Mouse (Mus musculus) intestine, embryonic 14.5 days (tissue): ENCODE data around the gene Aff3. TPM values are rescaled to one million over a fixed set of nuclear protein-coding genes. Genes with fewer than 3 reads are reported as not detected.

Source experiments
- ATAC-seq: fragments of 200-750 bp; cut with Nextera tagmentation; replicated peaks from 2 replicates; pipeline ENCODE4 v1.8.0; 2017; ENCODE audit warnings: low read depth, moderate number of reproducible peaks, moderate TSS enrichment, moderate library complexity; ENCODE audit not compliant: low FRiP score, low TSS enrichment
- DNase-seq: peaks from one replicate; pipeline ENCODE4 v3.0.0-alpha.2; 2018; ENCODE audit warnings: low spot score
- H3K27ac ChIP-seq: fragments of 300-500 bp; sonication (generic); 2 replicates; pipeline ENCODE4 v1.5.1; 2014; ENCODE audit warnings: low read depth, mild to moderate bottlenecking, control low read depth
- H3K27me3 ChIP-seq: fragments of 300-500 bp; sonication (generic); replicated peaks from 2 replicates; pipeline ENCODE4 v1.6.1; 2014; ENCODE audit warnings: low read length, control low read depth; ENCODE audit not compliant: control insufficient read depth, insufficient read depth
- H3K36me3 ChIP-seq: fragments of 300-500 bp; sonication (generic); 2 replicates; pipeline ENCODE4 v1.6.1; 2014; ENCODE audit warnings: low read length, control low read depth; ENCODE audit not compliant: control insufficient read depth, insufficient read depth
- H3K4me1 ChIP-seq: fragments of 300-500 bp; sonication (generic); replicated peaks from 2 replicates; pipeline ENCODE4 v1.6.1; 2014; ENCODE audit warnings: low read length, control low read depth, mixed read lengths; ENCODE audit not compliant: control insufficient read depth, insufficient read depth
- H3K4me2 ChIP-seq: fragments of 300-500 bp; sonication (generic); 2 replicates; pipeline ENCODE4 v1.6.1; 2014; ENCODE audit warnings: low read length
- H3K4me3 ChIP-seq: fragments of 300-500 bp; sonication (generic); 2 replicates; pipeline ENCODE4 v1.5.1; 2014; ENCODE audit warnings: low read depth, low read length, control low read depth, mixed read lengths
- H3K9ac ChIP-seq: fragments of 300-500 bp; sonication (generic); 2 replicates; pipeline ENCODE4 v1.6.1; 2014; ENCODE audit warnings: mild to moderate bottlenecking, low read length
- H3K9me3 ChIP-seq: fragments of 300-500 bp; sonication (generic); 2 replicates; pipeline ENCODE4 v1.6.1; 2016; ENCODE audit warnings: low read length, control low read depth; ENCODE audit not compliant: control insufficient read depth
- WGBS: fragments of 180-500 bp; shearing (Covaris S2); extraction: QIAGEN DNeasy Blood & Tissue Kit; methylation state at CpG from one replicate; pipeline ENCODE4 v1.1.7; 2014; 5-methylcytosine and 5-hydroxymethylcytosine counted together
- polyA plus RNA-seq: library from polyadenylated mRNA; unstranded; fragments of >200 nt; fragmentation: Nextera tagmentation; extraction: Ambion mirVana; gene quantifications from 2 replicates; pipeline ENCODE4 v1.2.1, GENCODE M21; 2014

Aff3 gene
- polyA plus RNA-seq, 1 experiment from 2014 or later, result 8.6 TPM

DNA sequence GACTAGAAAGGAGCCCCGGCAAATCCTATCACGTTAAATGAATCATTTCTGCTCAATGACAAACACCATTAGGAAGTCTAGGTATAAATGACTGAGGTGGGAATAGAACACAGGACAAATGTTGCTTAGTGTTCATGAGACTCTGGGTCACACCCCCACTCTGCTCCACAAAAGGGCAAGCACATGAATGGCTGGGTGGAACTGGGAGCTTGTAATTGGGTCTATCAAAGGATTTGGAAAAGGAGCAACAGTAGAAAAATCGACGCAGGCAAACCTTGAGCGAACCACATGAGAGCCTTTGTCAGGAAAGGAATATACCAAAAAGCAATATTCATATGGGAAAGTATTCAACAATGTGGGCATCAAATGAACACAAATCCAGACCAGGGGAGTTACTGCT is 21.0 kb upstream of the Aff3 start:
- no peak overlapping the region for H3K4me2 ChIP-seq
- no peak overlapping the region for H3K4me3 ChIP-seq
- 88% methylated on average over 5 of the region's 5 CpGs for WGBS
- no peak overlapping the region for H3K9ac ChIP-seq
- H3K9me3 ChIP-seq, result no peaks in the 10 kb centered on the region
- no peaks in the 10 kb centered on the region for H3K36me3 ChIP-seq
- H3K27me3 ChIP-seq, result no peaks in the 10 kb centered on the region
- H3K27ac ChIP-seq, result no peak overlapping the region
- ATAC-seq, result no peak
- no peak for DNase-seq
- no peaks in the 10 kb centered on the region for H3K4me1 ChIP-seq

DNA sequence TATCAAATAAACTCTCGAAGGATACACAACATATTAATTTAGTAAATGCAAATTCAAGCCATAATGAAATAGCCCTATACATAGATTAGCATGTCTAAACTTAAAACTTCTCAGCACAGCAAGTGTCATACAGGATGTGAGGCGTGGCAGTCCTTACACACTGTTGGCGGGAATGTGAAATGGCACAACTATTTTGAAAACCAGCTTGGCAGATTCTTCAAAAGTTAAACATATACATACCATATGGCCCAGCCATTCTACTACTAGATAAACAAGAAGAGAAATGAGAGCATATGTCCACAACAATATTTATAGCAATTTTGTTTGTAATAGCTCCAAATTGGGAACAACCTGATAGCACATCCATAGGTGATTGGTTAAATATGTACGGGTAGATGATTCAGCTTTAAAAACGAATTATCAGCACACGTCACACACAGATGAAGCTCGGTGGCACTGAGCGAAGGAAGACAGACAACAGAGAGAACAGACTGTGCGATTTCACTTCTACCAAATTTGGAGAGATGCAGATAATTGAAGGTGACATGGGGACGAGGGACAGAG is 18.5 kb upstream of the Aff3 start:
- no peak for ATAC-seq
- no peaks in the 10 kb centered on the region for H3K4me1 ChIP-seq
- H3K27ac ChIP-seq, result no peak overlapping the region
- H3K36me3 ChIP-seq, result no peaks in the 10 kb centered on the region
- DNase-seq, result no peak
- WGBS, result 83% methylated on average over 10 of the region's 10 CpGs
- H3K4me2 ChIP-seq, result no peak overlapping the region
- no peaks in the 10 kb centered on the region for H3K9me3 ChIP-seq
- no peak overlapping the region for H3K4me3 ChIP-seq
- H3K9ac ChIP-seq, result no peak overlapping the region
- no peaks in the 10 kb centered on the region for H3K27me3 ChIP-seq

DNA sequence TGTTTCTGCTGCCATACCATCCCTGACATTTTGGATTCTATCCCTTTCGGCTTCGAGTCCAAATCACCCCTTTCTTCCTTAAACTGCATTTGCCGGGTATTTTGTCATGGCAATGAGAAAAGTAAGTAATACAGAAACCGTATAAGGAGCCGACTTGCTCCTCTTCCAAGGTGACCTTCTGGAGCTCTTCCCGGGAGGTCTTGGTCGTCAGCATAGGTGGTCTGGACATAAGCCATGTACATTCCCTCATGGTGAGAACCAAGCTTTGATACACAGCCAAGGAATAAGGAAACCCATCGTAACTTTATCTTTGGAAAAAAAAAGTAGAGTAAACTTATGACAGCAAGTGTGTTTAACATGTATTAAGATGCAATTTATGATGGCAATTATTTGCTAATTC is 15.1 kb upstream of the Aff3 start:
- no peak overlapping the region for H3K4me3 ChIP-seq
- no peaks in the 10 kb centered on the region for H3K9me3 ChIP-seq
- H3K27ac ChIP-seq, result no peak overlapping the region
- H3K27me3 ChIP-seq, result no peaks in the 10 kb centered on the region
- 59% methylated on average over 8 of the region's 8 CpGs for WGBS
- H3K9ac ChIP-seq, result no peak overlapping the region
- H3K36me3 ChIP-seq, result no peaks in the 10 kb centered on the region
- no peaks in the 10 kb centered on the region for H3K4me1 ChIP-seq
- no peak for DNase-seq
- no peak for ATAC-seq
- H3K4me2 ChIP-seq, result no peak overlapping the region

DNA sequence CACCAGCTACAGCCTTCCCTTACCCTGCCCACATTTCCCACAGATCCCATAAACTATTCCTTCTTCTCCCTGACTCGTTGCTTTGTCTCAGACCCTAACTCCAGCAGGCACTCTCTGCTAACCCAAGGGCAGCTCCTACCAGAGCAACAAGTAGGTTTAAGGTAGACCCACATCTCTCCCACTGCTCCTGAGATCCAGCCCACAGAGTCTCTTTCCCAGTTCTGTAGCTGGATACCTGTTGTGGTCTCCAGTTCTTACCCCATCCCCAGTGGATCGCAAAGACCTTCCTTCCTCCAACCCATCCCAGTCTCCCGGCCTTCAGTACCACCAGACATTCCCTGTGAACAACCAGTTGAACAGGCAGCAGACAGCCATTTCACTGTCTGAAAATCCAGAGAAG is 7.0 kb upstream of the Aff3 start:
- DNase-seq (no peak), ATAC-seq (no peak)
- no peak overlapping the region for H3K4me3 ChIP-seq
- no peaks in the 10 kb centered on the region; the same call in 1 of the 2 replicates for H3K4me1 ChIP-seq
- no peak overlapping the region for H3K9ac ChIP-seq
- H3K36me3 ChIP-seq, result no peaks in the 10 kb centered on the region
- WGBS, result 69% methylated on average over 3 of the region's 3 CpGs
- no peak overlapping the region for H3K4me2 ChIP-seq
- H3K9me3 ChIP-seq, result no peaks in the 10 kb centered on the region
- H3K27ac ChIP-seq, result no peak overlapping the region
- no peaks in the 10 kb centered on the region for H3K27me3 ChIP-seq

DNA sequence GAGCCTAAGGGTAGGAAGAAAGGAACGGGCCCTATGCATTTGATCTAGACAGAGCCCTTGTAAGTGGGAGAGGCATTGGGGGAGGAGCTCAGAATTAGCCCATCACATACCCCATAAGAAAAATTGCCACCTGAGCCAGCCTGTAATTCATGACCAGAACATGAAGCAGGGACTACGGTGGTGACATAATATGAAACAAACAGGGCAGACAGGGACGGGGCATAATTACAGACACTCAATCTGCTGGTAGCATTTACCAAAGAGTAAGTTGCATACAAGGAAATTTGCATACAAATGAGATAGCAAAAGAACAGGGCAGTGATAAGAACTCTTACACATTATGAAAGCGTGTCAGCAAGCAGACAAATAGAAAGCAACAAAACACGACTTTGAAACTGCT is 6.3 kb upstream of the Aff3 start:
- Histone ChIP-seq H3K4me1 (peaks cover 5% of the 10 kb centered on the region), H3K9ac (no peak overlapping the region), H3K4me2 (no peak overlapping the region), H3K36me3 (no peaks in the 10 kb centered on the region), H3K27ac (no peak overlapping the region), H3K4me3 (no peak overlapping the region), H3K27me3 (no peaks in the 10 kb centered on the region), H3K9me3 (no peaks in the 10 kb centered on the region)
- DNase-seq (no peak), ATAC-seq (no peak)
- 74% methylated on average over 5 of the region's 5 CpGs for WGBS

DNA sequence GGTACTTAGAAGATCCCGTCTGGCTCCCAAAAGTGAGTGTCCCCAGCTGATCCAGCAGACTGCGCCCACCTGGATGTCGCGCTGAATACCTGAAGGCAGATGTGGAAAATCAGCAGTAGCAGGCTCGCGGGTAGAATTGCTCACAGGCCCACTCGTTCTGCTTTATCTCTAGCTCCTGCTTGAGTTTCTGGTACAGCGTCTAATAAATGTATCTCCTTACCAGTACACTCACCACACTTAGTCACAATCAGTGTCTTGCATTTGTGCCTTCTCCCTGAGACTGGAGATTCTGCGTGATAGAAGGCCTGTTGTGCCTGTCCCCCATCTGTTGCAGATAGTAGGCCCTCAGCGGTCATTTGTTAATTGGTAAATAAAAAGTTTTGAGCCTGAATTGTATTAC is 3.6 kb upstream of the Aff3 start:
- no peak for DNase-seq
- Histone ChIP-seq H3K27ac (no peak overlapping the region), H3K4me1 (peaks cover 5% of the 10 kb centered on the region), H3K9me3 (no peaks in the 10 kb centered on the region), H3K4me2 (no peak overlapping the region), H3K27me3 (no peaks in the 10 kb centered on the region), H3K4me3 (no peak overlapping the region), H3K9ac (no peak overlapping the region), H3K36me3 (no peaks in the 10 kb centered on the region)
- no peak for ATAC-seq
- 84% methylated on average over 10 of the region's 10 CpGs for WGBS

DNA sequence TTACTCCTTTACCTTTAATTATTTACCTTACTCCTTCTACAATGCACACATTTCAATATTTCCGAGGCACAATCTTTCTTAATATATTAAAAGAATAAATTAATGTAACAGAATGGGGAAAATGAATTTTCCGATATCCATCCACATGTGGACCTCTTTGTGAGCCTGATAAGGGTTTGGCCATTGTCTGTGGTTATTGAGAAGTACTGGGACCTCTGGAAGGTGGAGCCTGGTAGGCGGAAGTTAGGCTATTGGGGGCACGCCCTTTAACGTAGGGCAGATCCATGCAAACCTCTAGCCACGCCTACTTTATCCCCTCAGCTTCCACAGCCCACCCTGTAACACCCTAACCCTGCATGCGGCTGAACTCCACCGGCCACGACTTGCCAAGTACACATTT is 3.1 kb upstream of the Aff3 start:
- ATAC-seq (no peak), DNase-seq (no peak)
- WGBS, result 85% methylated on average over 9 of the region's 9 CpGs
- Histone ChIP-seq H3K9ac (no peak overlapping the region), H3K4me1 (peaks cover 5% of the 10 kb centered on the region), H3K36me3 (no peaks in the 10 kb centered on the region), H3K27ac (no peak overlapping the region), H3K4me3 (no peak overlapping the region), H3K9me3 (no peaks in the 10 kb centered on the region), H3K27me3 (no peaks in the 10 kb centered on the region), H3K4me2 (no peak overlapping the region)

DNA sequence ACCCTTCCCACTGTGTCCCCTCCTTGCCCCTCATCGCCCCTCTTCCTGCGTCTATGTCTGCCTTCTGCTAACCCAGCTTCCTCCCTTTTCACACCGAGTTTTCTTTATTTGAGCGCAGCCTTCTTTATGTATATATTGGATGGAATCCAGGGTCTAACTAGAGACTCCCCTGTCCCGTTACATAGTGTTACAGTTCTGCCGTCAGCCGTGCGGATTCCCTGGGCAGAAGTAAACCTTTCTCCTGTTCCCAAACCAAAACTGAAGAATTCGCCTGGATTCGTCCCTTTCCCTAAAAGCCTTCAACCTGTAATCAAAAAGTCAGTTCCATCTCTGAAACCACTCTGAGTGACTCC is 2.0 kb upstream of the Aff3 start:
- ATAC-seq (no peak), DNase-seq (no peak)
- peak overlapping the region; percentile 24 for H3K4me2 ChIP-seq
- H3K9ac ChIP-seq, result no peak overlapping the region
- H3K27me3 ChIP-seq, result no peaks in the 10 kb centered on the region
- no peaks in the 10 kb centered on the region for H3K36me3 ChIP-seq
- H3K27ac ChIP-seq, result peak overlapping the region; percentile 76
- H3K4me3 ChIP-seq, result no peak overlapping the region
- H3K9me3 ChIP-seq, result no peaks in the 10 kb centered on the region
- peaks cover 5% of the 10 kb centered on the region for H3K4me1 ChIP-seq
- 33% methylated on average over 10 of the region's 10 CpGs for WGBS

DNA sequence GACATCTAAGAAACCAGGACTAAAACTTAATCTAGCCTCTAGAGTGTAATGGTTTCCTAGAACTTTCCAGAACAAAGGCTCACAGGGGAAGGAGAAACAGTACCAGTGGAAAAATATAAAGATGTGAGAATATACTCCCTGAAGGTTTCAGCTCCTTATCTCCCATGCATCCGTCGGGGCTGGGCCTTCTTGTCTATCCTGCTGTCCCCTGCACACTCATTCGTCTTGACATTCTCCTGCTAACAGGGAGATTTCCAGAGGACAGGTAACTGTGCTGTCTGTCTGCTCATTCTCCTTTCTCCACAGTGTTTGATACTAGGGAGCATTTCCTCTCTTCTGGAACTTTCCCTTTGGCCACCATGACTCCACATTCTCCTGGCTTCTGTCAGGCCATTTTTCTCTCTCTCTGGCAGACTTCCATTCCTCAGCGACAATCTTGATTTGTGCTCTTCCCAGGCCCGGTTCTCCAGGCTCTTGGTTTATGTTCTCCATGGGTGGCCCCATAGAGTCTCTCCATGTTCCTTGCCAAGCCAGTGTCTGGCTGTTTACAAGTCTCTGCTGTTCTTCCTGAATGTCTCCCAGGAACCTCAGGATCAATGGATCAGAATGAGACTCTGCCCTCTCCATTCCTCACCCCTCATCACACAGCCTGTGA is 1.5 kb upstream of the Aff3 start:
- ATAC-seq (peak; percentile 60; the same call in 1 of the 2 replicates), DNase-seq (peak; percentile 63)
- Histone ChIP-seq H3K9ac (no peak overlapping the region), H3K4me1 (peaks cover 5% of the 10 kb centered on the region), H3K36me3 (no peaks in the 10 kb centered on the region), H3K27me3 (no peaks in the 10 kb centered on the region), H3K27ac (peak overlapping the region; percentile 76), H3K4me3 (no peak overlapping the region), H3K4me2 (peak overlapping the region; percentile 24), H3K9me3 (no peaks in the 10 kb centered on the region)
- 51% methylated on average over 5 of the region's 5 CpGs for WGBS
